Mouse (Mus musculus) C2C12 (cell line): ENCODE data around the gene Raph1.

ENCODE experiments used
- CEBPB ChIP-seq: IDR thresholded peaks from one replicate; pipeline ENCODE4 v1.6.1; 2011; ENCODE audit warnings: low read depth, mild to moderate bottlenecking, control low read depth, moderate library complexity
- CTCF ChIP-seq: IDR thresholded peaks from one replicate; pipeline ENCODE4 v1.5.1; 2011; ENCODE audit not compliant: control insufficient read depth, insufficient read depth, insufficient read length
- MYOD1 ChIP-seq: IDR thresholded peaks from one replicate; pipeline ENCODE4 v1.6.1; 2011; ENCODE audit warnings: low read depth; ENCODE audit not compliant: control insufficient read depth, insufficient read length
- MYOG ChIP-seq: IDR thresholded peaks from one replicate; pipeline ENCODE4 v1.6.1; 2011; ENCODE audit not compliant: control insufficient read depth, insufficient read length; ENCODE audit errors: extremely low read depth
- USF1 ChIP-seq: IDR thresholded peaks from one replicate; pipeline ENCODE4 v1.6.1; 2011; ENCODE audit warnings: low read depth, mild to moderate bottlenecking, control low read depth, moderate library complexity

DNA sequence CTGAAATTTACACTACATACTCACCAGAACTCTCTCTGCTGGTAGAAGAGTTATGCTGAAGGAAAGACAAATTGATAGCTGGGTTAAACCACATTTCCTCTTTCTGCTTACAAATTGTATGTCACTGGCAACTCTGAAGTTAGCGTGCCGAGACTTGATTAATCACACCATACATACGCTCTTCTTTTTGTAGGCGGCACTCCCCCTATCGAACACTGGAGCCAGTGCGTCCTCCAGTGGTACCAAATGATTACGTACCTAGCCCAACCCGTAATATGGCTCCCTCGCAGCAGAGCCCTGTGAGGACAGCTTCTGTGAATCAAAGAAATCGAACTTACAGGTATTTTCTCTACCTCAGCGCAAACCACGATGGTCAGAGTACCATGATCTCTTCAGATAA, 119.8 kb downstream of the Raph1 start:
- TF ChIP-seq CTCF (no peak), CEBPB (no peak), USF1 (no peak), MYOG (no peak), MYOD1 (no peak)
